ENCODE assay signal across 11 mouse cellular contexts in genomic region chr16:57369846-57370496, GRCm38 (mm10). TPM values are rescaled to one million over a fixed set of nuclear protein-coding genes. Genes with fewer than 3 reads are reported as not detected.
DNase-seq lines count a peak whose midpoint lies in the region; ATAC-seq and TF ChIP-seq lines count a peak whose summit lies in the region.
"Had no signal": no experiment of that assay in that cellular context is flagged by ENCODE, and none has a peak within 500 bp of the region (broad histone marks: within the 10 kb centered on the region; RNA-seq: fewer than 3 reads in every experiment).

No protein-coding gene starts in this region.

- H3K4me2 ChIP-seq in heart, embryonic 14.5 days (ENCODE audit: low read length) = no peak overlapping the region
- H3K4me2 ChIP-seq: embryonic facial prominence, embryonic 12.5 days; forebrain, embryonic 12.5 days; liver, embryonic 15.5 days had no signal

- no peak for DNase-seq in heart, adult 8-10 months (ENCODE audit: low spot score)
- peak; percentile 79 for DNase-seq in gastrocnemius, adult 2 months
- peak; percentile 13 to 40 for DNase-seq in gastrocnemius, postnatal 36 days
- DNase-seq in kidney, postnatal 25 days = peak; percentile 46 to 69
- DNase-seq in ovary, postnatal 10 days (ENCODE audit: low spot score) = no peak
- no peak for DNase-seq in layer of hippocampus, adult 2 months (ENCODE audit: low spot score in 2 of 2)
- DNase-seq: cerebellum, adult 9-11 months had no signal

- H3K36me3 ChIP-seq in heart, embryonic 14.5 days (ENCODE audit: control insufficient read depth, insufficient read depth, low read length) = no peaks in the 10 kb centered on the region
- H3K36me3 ChIP-seq: embryonic facial prominence, embryonic 12.5 days; forebrain, embryonic 12.5 days; liver, embryonic 15.5 days had no signal

- no peaks in the 10 kb centered on the region for H3K9me3 ChIP-seq in heart, embryonic 14.5 days (ENCODE audit: control insufficient read depth, low read length)
- H3K9me3 ChIP-seq: embryonic facial prominence, embryonic 12.5 days; forebrain, embryonic 12.5 days; liver, embryonic 15.5 days had no signal

- 64% methylated on average over 8 of the region's 8 CpGs for WGBS in heart, embryonic 14.5 days

- H3K27me3 ChIP-seq in heart, embryonic 14.5 days (ENCODE audit: control insufficient read depth, insufficient read depth, low read length) = no peaks in the 10 kb centered on the region
- H3K27me3 ChIP-seq: embryonic facial prominence, embryonic 12.5 days; forebrain, embryonic 12.5 days; liver, embryonic 15.5 days had no signal

- peaks cover 0 to 7% of the 10 kb centered on the region in 2 experiments; a peak in 2 of 4 replicates for H3K4me1 ChIP-seq in heart, embryonic 14.5 days (ENCODE audit: control insufficient read depth in 2 of 2, insufficient read depth in 2 of 2, low read length in 2 of 2)
- H3K4me1 ChIP-seq: forebrain, embryonic 12.5 days; liver, embryonic 15.5 days had no signal

- no peak for TF ChIP-seq CTCF in gastrocnemius, adult 2 months (IDR thresholded peaks at IDR 0.05)
- TF ChIP-seq CTCF in layer of hippocampus, adult 2 months (conservative IDR thresholded peaks at IDR 0.05) = no peak

- no peak overlapping the region for H3K27ac ChIP-seq in heart, embryonic 14.5 days (replicated peaks in 1 of 2; ENCODE audit: control insufficient read depth in 1 of 2, insufficient read depth in 1 of 2, low read depth in 2 of 2, low read length in 2 of 2)
- peak overlapping the region; percentile 92 for H3K27ac ChIP-seq in gastrocnemius, adult 2 months
- H3K27ac ChIP-seq in layer of hippocampus, adult 2 months = no peak overlapping the region
- H3K27ac ChIP-seq: embryonic facial prominence, embryonic 12.5 days; forebrain, embryonic 12.5 days; liver, embryonic 15.5 days had no signal

- intact Hi-C loops in gastrocnemius, adult 2 months (cut with DNase I) = no loop called here
- intact Hi-C loops in gastrocnemius, postnatal 36 days (cut with DNase I) = loop anchor here (10.0 kb wide), 1 partner anchor 105 kb away; no protein-coding TSS in a partner anchor

- no peak overlapping the region for H3K9ac ChIP-seq in heart, embryonic 14.5 days (ENCODE audit: low read length)
- H3K9ac ChIP-seq: embryonic facial prominence, embryonic 12.5 days; forebrain, embryonic 12.5 days; liver, embryonic 15.5 days had no signal

- ATAC-seq in heart, embryonic 14.5 days (ENCODE audit: insufficient number of reproducible peaks, insufficient read depth, low FRiP score, low read depth) = peak; percentile 43; the same call in 1 of the 2 replicates

- no peak overlapping the region for H3K4me3 ChIP-seq in heart, embryonic 14.5 days (ENCODE audit: control insufficient read depth in 1 of 2, insufficient read depth in 1 of 2, low read depth in 1 of 2, low read length in 2 of 2)
- no peak overlapping the region for H3K4me3 ChIP-seq in gastrocnemius, adult 2 months
- H3K4me3 ChIP-seq in layer of hippocampus, adult 2 months = no peak overlapping the region
- H3K4me3 ChIP-seq: embryonic facial prominence, embryonic 12.5 days; forebrain, embryonic 12.5 days; liver, embryonic 15.5 days had no signal

RNA-seq across cellular contexts. Expression of gene Filip1l, which starts 17.1 kb away (rescaled TPM):
- 26.9 and 27.7 TPM in 2 replicates for polyA plus RNA-seq in heart, embryonic 14.5 days (2014; fragmentation: Nextera tagmentation; extraction: Ambion mirVana)
- 10 to 100 TPM; 25.5 to 36.2 (median 31.4) TPM for total RNA-seq in heart, adult 8-10 months (2022)
- 10 to 100 TPM; 37.5 to 67.0 TPM for total RNA-seq in gastrocnemius, adult 2 months (2021)
- 10 to 100 TPM; 41.9 to 48.5 TPM for total RNA-seq in gastrocnemius, postnatal 36 days (2021)
- total RNA-seq in layer of hippocampus, adult 2 months (2021) = 1 to 10 TPM; 3.2 to 4.0 TPM

Comparison
In these comparisons a context has a peak if more than half of its experiments do, and no peak if none do; other contexts are left out.
1. DNase-seq: peak in gastrocnemius, adult 2 months (single experiment), gastrocnemius, postnatal 36 days (2 of 2) and kidney, postnatal 25 days (2 of 2); none in heart, adult 8-10 months (single experiment), ovary, postnatal 10 days (single experiment) and layer of hippocampus, adult 2 months (0 of 2).
2. RNA of gene Filip1l, which starts 17.1 kb away (total RNA-seq): 37.5 to 67.0 TPM in gastrocnemius, adult 2 months, 41.9 to 48.5 TPM in gastrocnemius, postnatal 36 days and 25.5 to 36.2 TPM in heart, adult 8-10 months; 3.2 to 4.0 TPM in layer of hippocampus, adult 2 months; every median in the first group is over 4 times any median in the second.